Comparison of ENCODE assay signal across 9 mouse cellular contexts in the genomic region with DNA sequence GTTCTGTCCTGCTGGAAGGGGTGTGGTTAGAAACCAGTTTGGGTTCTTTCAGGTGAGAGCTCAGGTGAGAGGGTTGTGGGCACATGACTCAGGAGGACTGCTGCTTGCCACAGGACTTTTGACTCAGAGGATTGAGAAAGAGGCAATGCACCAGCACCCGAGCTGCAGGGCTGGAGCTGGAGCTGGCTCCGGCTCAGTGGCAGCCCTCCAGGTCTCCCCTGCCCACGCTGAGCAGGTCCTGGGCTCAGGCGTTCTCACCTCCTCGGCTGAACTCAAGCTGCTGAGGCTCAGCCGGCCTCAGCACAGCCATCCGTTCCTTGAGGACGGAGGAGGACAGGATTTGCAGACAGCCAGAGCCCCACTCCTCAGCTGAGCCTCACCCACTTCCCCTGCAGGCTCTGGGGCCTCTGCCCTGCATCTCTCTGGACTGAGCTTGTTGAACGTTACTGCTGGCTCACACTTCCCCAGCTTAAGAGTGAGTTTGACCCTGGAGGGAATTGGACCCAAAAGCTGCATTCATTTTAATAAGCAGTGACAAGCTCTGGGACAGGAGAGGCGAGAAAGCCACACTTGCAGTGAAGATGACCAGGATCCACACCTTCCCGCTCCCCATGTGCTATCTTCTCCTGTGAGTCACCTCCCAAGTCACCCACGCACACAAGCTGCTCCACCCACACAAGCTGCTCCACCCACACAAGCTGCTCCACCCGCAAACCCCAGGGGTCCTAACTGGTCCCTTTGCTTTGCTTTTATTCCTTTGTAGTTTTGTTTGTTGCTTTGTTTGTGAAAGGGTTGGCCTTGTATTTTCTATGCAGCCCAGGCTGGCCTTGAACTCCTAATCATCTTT.
DNase-seq lines count a peak whose midpoint lies in the region; ATAC-seq and TF ChIP-seq lines count a peak whose summit lies in the region.
"Had no signal": no experiment of that assay in that cellular context is flagged by ENCODE, and none has a peak within 500 bp of the region (broad histone marks: within the 10 kb centered on the region; RNA-seq: fewer than 3 reads in every experiment).

No protein-coding gene starts in this region.

- H3K9ac ChIP-seq in embryonic facial prominence, embryonic 13.5 days, result peak overlapping the region; percentile 40; the same call in 1 of the 2 replicates
- no peak overlapping the region for H3K9ac ChIP-seq in midbrain, embryonic 15.5 days
- H3K9ac ChIP-seq: embryonic facial prominence, embryonic 12.5 days had no signal

- no peak for TF ChIP-seq CTCF in left cerebral cortex, adult 2 months (IDR thresholded peaks at IDR 0.05)

- no peak for DNase-seq in cerebellum, adult 8-10 months
- peak in 1 of 2 experiments; percentile 63 for DNase-seq in left cerebral cortex, adult 2 months (ENCODE audit: extremely low spot score in 1 of 2, low spot score in 2 of 2)
- DNase-seq in left cerebral cortex, adult 11 months (ENCODE audit: low spot score), result no peak
- peak; percentile 64 for DNase-seq in lung, postnatal 36 days
- DNase-seq in embryo, embryonic 10 days (ENCODE audit: low spot score), result no peak

- no peak overlapping the region for H3K4me2 ChIP-seq in embryonic facial prominence, embryonic 13.5 days
- H3K4me2 ChIP-seq in midbrain, embryonic 15.5 days, result no peak overlapping the region
- H3K4me2 ChIP-seq: embryonic facial prominence, embryonic 12.5 days had no signal

- H3K4me3 ChIP-seq in left cerebral cortex, adult 2 months, result no peak overlapping the region
- no peak overlapping the region for H3K4me3 ChIP-seq in embryonic facial prominence, embryonic 13.5 days
- H3K4me3 ChIP-seq in midbrain, embryonic 15.5 days, result no peak overlapping the region
- H3K4me3 ChIP-seq: embryonic facial prominence, embryonic 12.5 days had no signal

- intact Hi-C loops in left cerebral cortex, adult 2 months (cut with DNase I), result loop anchor here (1.0 kb wide), 1 partner anchor 22 kb away; no protein-coding TSS in a partner anchor

- peak; percentile 59 for ATAC-seq in cerebellum, adult (ENCODE audit: insufficient number of reproducible peaks, low FRiP score, low TSS enrichment)
- no peak for ATAC-seq in embryonic facial prominence, embryonic 13.5 days (ENCODE audit: insufficient number of reproducible peaks, insufficient read depth, low FRiP score, low TSS enrichment, low read depth)
- no peak for ATAC-seq in midbrain, embryonic 15.5 days (replicated peaks)

- H3K9me3 ChIP-seq in embryonic facial prominence, embryonic 13.5 days, result no peaks in the 10 kb centered on the region
- H3K9me3 ChIP-seq in midbrain, embryonic 15.5 days, result no peaks in the 10 kb centered on the region
- H3K9me3 ChIP-seq: embryonic facial prominence, embryonic 12.5 days had no signal

- peaks cover 15% of the 10 kb centered on the region for H3K4me1 ChIP-seq in embryonic facial prominence, embryonic 13.5 days
- no peaks in the 10 kb centered on the region for H3K4me1 ChIP-seq in midbrain, embryonic 15.5 days

- peak overlapping the region; percentile 12 for H3K27ac ChIP-seq in left cerebral cortex, adult 2 months
- H3K27ac ChIP-seq in embryonic facial prominence, embryonic 13.5 days, result no peak overlapping the region
- H3K27ac ChIP-seq in midbrain, embryonic 15.5 days, result no peak overlapping the region
- H3K27ac ChIP-seq: embryonic facial prominence, embryonic 12.5 days had no signal

- H3K36me3 ChIP-seq in embryonic facial prominence, embryonic 13.5 days, result no peaks in the 10 kb centered on the region
- H3K36me3 ChIP-seq in midbrain, embryonic 15.5 days (replicated peaks), result no peaks in the 10 kb centered on the region
- H3K36me3 ChIP-seq: embryonic facial prominence, embryonic 12.5 days had no signal

- WGBS in embryonic facial prominence, embryonic 13.5 days, result 52% methylated on average over 13 of the region's 13 CpGs
- 43% methylated on average over 13 of the region's 13 CpGs for WGBS in midbrain, embryonic 15.5 days

- no peaks in the 10 kb centered on the region for H3K27me3 ChIP-seq in embryonic facial prominence, embryonic 13.5 days
- H3K27me3 ChIP-seq in midbrain, embryonic 15.5 days (replicated peaks), result no peaks in the 10 kb centered on the region
- H3K27me3 ChIP-seq: embryonic facial prominence, embryonic 12.5 days had no signal
